Mouse (Mus musculus) forebrain, postnatal 0 days (tissue): ENCODE results near the gene Olfr1444. TPM values are rescaled to one million over a fixed set of nuclear protein-coding genes. Genes with fewer than 3 reads are reported as not detected.

Experiments
- ATAC-seq: fragments of 200-750 bp; cut with Nextera tagmentation; 2 replicates; pipeline ENCODE4 v1.8.0; 2017; ENCODE audit warnings: mild to moderate bottlenecking, moderate library complexity
- DNase-seq: peaks from one replicate; pipeline ENCODE4 v3.0.0-alpha.2; 2015
- H3K27ac ChIP-seq: fragments of 300-500 bp; sonication (generic); 2 replicates; pipeline ENCODE4 v1.5.1; 2014; ENCODE audit warnings: low read depth, mild to moderate bottlenecking, antibody characterized with exemption, low read length, moderate library complexity, mixed read lengths
- H3K27me3 ChIP-seq: fragments of 300-500 bp; sonication (generic); 2 replicates; pipeline ENCODE4 v1.6.1; 2014; ENCODE audit warnings: mild to moderate bottlenecking, low read length, mixed read lengths; ENCODE audit not compliant: insufficient read depth
- H3K36me3 ChIP-seq: fragments of 300-500 bp; sonication (generic); 2 replicates; pipeline ENCODE4 v1.6.1; 2014; ENCODE audit warnings: mild to moderate bottlenecking, moderate library complexity; ENCODE audit not compliant: insufficient read depth
- H3K4me1 ChIP-seq: fragments of 300-500 bp; sonication (generic); 2 replicates; pipeline ENCODE4 v1.6.1; 2014; ENCODE audit warnings: antibody characterized with exemption; ENCODE audit not compliant: insufficient read depth
- H3K4me2 ChIP-seq: fragments of 300-500 bp; sonication (generic); 2 replicates; pipeline ENCODE4 v1.6.1; 2014; ENCODE audit warnings: low read depth, mild to moderate bottlenecking, moderate library complexity
- H3K4me3 ChIP-seq: fragments of 300-500 bp; sonication (generic); 2 replicates; pipeline ENCODE4 v1.5.1; 2014; ENCODE audit warnings: low read depth, low read length, mixed read lengths
- H3K9ac ChIP-seq: fragments of 300-500 bp; sonication (generic); 2 replicates; pipeline ENCODE4 v1.6.1; 2014; ENCODE audit warnings: mild to moderate bottlenecking
- H3K9me3 ChIP-seq: fragments of 300-500 bp; sonication (generic); 2 replicates; pipeline ENCODE4 v1.6.1; 2016; ENCODE audit warnings: low read length
- CTCF ChIP-seq: sonication (generic); IDR thresholded peaks from 2 replicates; pipeline ENCODE4 v1.5.1; 2016; ENCODE audit warnings: antibody characterized with exemption, control low read depth, low read depth
- WGBS: fragments of 180-500 bp; shearing (Covaris S2); extraction: QIAGEN DNeasy Blood & Tissue Kit; methylation state at CpG from one replicate; pipeline ENCODE4 v1.1.7; 2014; 5-methylcytosine and 5-hydroxymethylcytosine counted together
- polyA plus RNA-seq: library from polyadenylated mRNA; unstranded; fragments of >200 nt; fragmentation: Nextera tagmentation; extraction: Ambion mirVana; gene quantifications from 2 replicates; pipeline ENCODE4 v1.2.1, GENCODE M21; 2015
- total RNA-seq: library from RNA; depleted of rRNA; stranded (reverse); fragments of >200 nt; gene quantifications from 2 replicates; pipeline ENCODE4 v1.2.3, GENCODE M21; 2014; rRNA removed

Olfr1444 gene
- total and polyA plus RNA-seq, 2 experiments from 2014 or later: not detected

DNA sequence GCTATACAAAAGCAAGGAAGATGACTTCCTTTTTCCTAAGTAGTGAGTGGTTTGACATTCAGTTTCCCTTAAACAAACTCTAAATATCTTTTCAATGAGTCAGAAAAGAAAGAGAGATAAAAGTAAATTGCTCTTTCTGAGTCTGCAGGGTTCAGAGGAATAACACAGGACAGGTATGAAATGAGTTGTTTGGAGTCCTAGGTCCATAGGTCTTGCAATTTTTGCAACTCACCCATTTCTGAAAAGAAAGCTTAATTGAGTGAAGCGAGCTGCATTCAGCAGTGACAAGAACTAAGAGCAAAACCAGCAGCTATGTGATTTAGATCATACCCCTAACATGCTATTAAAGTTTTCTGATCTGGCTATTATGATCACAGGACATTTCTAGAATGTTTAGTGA, 25.5 kb upstream of the Olfr1444 start:
- Histone ChIP-seq H3K27me3 (no peaks in the 10 kb centered on the region), H3K9me3 (no peaks in the 10 kb centered on the region), H3K4me2 (no peak overlapping the region), H3K36me3 (no peaks in the 10 kb centered on the region), H3K4me1 (no peaks in the 10 kb centered on the region), H3K27ac (no peak overlapping the region), H3K4me3 (no peak overlapping the region), H3K9ac (no peak overlapping the region)
- WGBS: 67% methylated on average over 1 of the region's 1 CpGs
- DNase-seq (no peak), ATAC-seq (no peak)
- TF ChIP-seq CTCF: no peak

DNA sequence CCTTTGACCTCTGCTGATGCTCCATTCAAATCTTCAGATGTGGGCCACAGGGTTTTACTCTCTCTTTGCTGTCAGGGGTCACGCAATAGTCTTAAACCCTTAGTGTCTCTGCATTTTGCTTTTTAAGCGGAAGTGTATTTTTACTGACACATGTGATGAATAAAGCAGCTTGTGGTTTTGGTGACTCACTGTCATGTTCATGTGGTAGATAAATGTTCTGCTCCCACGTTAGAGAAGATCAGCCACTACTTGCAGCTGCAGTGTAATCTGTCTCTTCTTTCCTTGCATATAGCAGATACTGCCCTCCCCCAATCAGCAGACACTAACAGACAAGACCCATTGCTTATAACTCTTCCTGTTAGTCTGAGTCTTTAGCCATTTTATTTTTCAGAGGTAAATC, 23.5 kb upstream of the Olfr1444 start:
- no peaks in the 10 kb centered on the region for H3K27me3 ChIP-seq
- ATAC-seq (no peak), DNase-seq (no peak)
- no peaks in the 10 kb centered on the region for H3K9me3 ChIP-seq
- H3K4me1 ChIP-seq: no peaks in the 10 kb centered on the region
- no peak overlapping the region for H3K4me3 ChIP-seq
- no peak overlapping the region for H3K27ac ChIP-seq
- WGBS: 87% methylated on average over 3 of the region's 3 CpGs
- TF ChIP-seq CTCF: no peak
- no peaks in the 10 kb centered on the region for H3K36me3 ChIP-seq
- no peak overlapping the region for H3K4me2 ChIP-seq
- H3K9ac ChIP-seq: no peak overlapping the region

- H3K27ac ChIP-seq: no peak overlapping the region
- no peak overlapping the region for H3K9ac ChIP-seq
- ATAC-seq: no peak
- WGBS: 88% methylated on average over 1 of the region's 1 CpGs
- H3K9me3 ChIP-seq: no peaks in the 10 kb centered on the region
- H3K4me3 ChIP-seq: no peak overlapping the region
- no peaks in the 10 kb centered on the region for H3K36me3 ChIP-seq
- H3K4me2 ChIP-seq: no peak overlapping the region
- no peaks in the 10 kb centered on the region for H3K4me1 ChIP-seq
- DNase-seq: no peak
- H3K27me3 ChIP-seq: no peaks in the 10 kb centered on the region
- no peak for TF ChIP-seq CTCF
These were observed 18.6 kb upstream of the Olfr1444 start for GRCm38 (mm10) chr19:12838507-12838906.

DNA sequence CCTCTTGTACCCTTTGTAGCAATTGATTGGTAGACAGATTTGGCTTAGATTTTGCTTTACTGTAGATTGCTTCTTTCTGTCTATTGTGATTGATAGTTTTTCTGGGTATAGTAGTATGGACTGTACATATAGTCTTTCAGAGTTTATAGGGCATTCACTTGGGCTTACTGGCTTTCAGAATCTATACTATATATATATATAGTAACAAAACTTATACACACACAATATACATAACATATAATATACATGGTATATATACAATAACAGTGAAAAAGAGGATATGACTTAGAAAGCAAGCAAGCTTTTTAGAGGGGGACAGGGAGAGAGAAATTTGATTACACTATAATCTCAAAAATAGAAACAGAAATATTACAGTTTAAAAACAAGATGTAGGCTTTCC, 10.7 kb upstream of the Olfr1444 start, which contains the start of gene Gm5244:
Gene Gm5244 (plus strand): TSS at position 301 of the 400 bp plus-strand sequence.
- H3K27me3 ChIP-seq: no peaks in the 10 kb centered on the region
- no peak within 1 kb of the TSS for H3K9ac ChIP-seq
- ATAC-seq (no peak), DNase-seq (no peak)
- no peak within 1 kb of the TSS for H3K4me2 ChIP-seq
- no peak within 1 kb of the TSS for H3K4me3 ChIP-seq
- H3K4me1 ChIP-seq: no peaks in the 10 kb centered on the region
- H3K36me3 ChIP-seq: no peaks in the 10 kb centered on the region
- H3K9me3 ChIP-seq: no peaks in the 10 kb centered on the region
- TF ChIP-seq CTCF: no peak
- H3K27ac ChIP-seq: no peak within 1 kb of the TSS

DNA sequence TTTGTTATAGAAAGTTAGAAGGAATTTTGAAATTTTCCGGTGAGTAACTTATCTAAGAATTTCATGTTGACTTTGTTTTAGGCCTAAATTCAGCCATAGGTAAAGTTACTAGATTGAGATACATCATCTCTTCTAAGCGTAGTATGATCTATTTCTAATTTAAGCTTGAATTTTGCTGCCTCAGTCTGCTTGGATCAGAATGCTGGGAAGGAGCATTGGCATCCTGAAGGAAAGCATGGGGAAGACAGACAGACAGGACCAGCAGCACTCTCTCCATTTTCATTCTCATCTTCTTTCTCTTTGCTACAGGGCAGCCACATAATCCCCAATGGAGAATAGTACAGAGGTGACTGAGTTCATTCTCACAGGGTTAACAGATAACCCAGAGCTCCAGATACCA, 26.5 kb downstream of the Olfr1444 start, which contains the start of gene Olfr1445:
Gene Olfr1445 (plus strand): TSS at position 301 of the 400 bp plus-strand sequence.
- Histone ChIP-seq H3K36me3 (no peaks in the 10 kb centered on the region), H3K4me3 (no peak within 1 kb of the TSS), H3K9ac (no peak within 1 kb of the TSS), H3K4me2 (no peak within 1 kb of the TSS), H3K27me3 (no peaks in the 10 kb centered on the region), H3K4me1 (no peaks in the 10 kb centered on the region), H3K27ac (no peak within 1 kb of the TSS), H3K9me3 (no peaks in the 10 kb centered on the region)
- no peak for DNase-seq
- ATAC-seq: no peak
- WGBS: 90% methylated on average over 2 of the region's 2 CpGs
- TF ChIP-seq CTCF: no peak

GRCm38 (mm10) chr19:12893424-12893823, 36.3 kb downstream of the Olfr1444 start, which contains the start of gene Olfr1446:
Gene Olfr1446, minus strand, starts transcription at chr19:12893524.
- no peak within 1 kb of the TSS for H3K9ac ChIP-seq
- H3K4me1 ChIP-seq: no peaks in the 10 kb centered on the region
- no peak within 1 kb of the TSS for H3K27ac ChIP-seq
- WGBS: 85% methylated on average over 1 of the region's 1 CpGs
- no peaks in the 10 kb centered on the region for H3K9me3 ChIP-seq
- no peak for DNase-seq
- H3K4me2 ChIP-seq: no peak within 1 kb of the TSS
- H3K36me3 ChIP-seq: no peaks in the 10 kb centered on the region
- no peak within 1 kb of the TSS for H3K4me3 ChIP-seq
- TF ChIP-seq CTCF: no peak
- no peaks in the 10 kb centered on the region for H3K27me3 ChIP-seq
- no peak for ATAC-seq

- H3K4me3 ChIP-seq: no peak within 1 kb of the TSS
- WGBS: 95% methylated on average over 1 of the region's 1 CpGs
- no peaks in the 10 kb centered on the region for H3K9me3 ChIP-seq
- H3K36me3 ChIP-seq: no peaks in the 10 kb centered on the region
- no peaks in the 10 kb centered on the region for H3K27me3 ChIP-seq
- H3K27ac ChIP-seq: no peak within 1 kb of the TSS
- no peak for TF ChIP-seq CTCF
- no peak for DNase-seq
- H3K4me2 ChIP-seq: no peak within 1 kb of the TSS
- no peak within 1 kb of the TSS for H3K9ac ChIP-seq
- H3K4me1 ChIP-seq: no peaks in the 10 kb centered on the region
- ATAC-seq: no peak
These were observed 46.6 kb downstream of the Olfr1444 start, which contains the start of gene Olfr1447 for GRCm38 (mm10) chr19:12903643-12904042. Gene Olfr1447, minus strand, starts transcription at chr19:12903743.

Other genes with a start within 250 kb of the Olfr1444 start
- gene Glyat, start 224.0 kb upstream of the Olfr1444 start, total RNA-seq: not detected in 2 replicates
- gene Glyat, start 224.0 kb upstream of the Olfr1444 start, polyA plus RNA-seq: not detected in 2 replicates
- gene Olfr1442, start 186.8 kb upstream of the Olfr1444 start, total RNA-seq: not detected in 2 replicates
- not detected in 2 replicates for gene Olfr1442, start 186.8 kb upstream of the Olfr1444 start, polyA plus RNA-seq
- gene Olfr1443, start 179.2 kb upstream of the Olfr1444 start, total RNA-seq: not detected in 2 replicates
- not detected in 2 replicates for gene Olfr1443, start 179.2 kb upstream of the Olfr1444 start, polyA plus RNA-seq
- gene Keg1, start 161.5 kb upstream of the Olfr1444 start, total RNA-seq: not detected in 2 replicates
- not detected in 2 replicates for gene Keg1, start 161.5 kb upstream of the Olfr1444 start, polyA plus RNA-seq
- 1.3 TPM in 2 replicates for gene Cntf, start 91.7 kb upstream of the Olfr1444 start, total RNA-seq
- gene Cntf, start 91.7 kb upstream of the Olfr1444 start, polyA plus RNA-seq: 0.96 and 1.1 TPM in 2 replicates
- 52.9 and 61.1 TPM in 2 replicates for gene Zfp91, start 61.2 kb upstream of the Olfr1444 start, total RNA-seq
- 10.0 and 11.6 TPM in 2 replicates for gene Zfp91, start 61.2 kb upstream of the Olfr1444 start, polyA plus RNA-seq
- gene Lpxn, start 61.1 kb upstream of the Olfr1444 start, total RNA-seq: 1.8 and 2.2 TPM in 2 replicates
- gene Lpxn, start 61.1 kb upstream of the Olfr1444 start, polyA plus RNA-seq: 0.59 and 1.3 TPM in 2 replicates
- gene Gm5244, start 10.6 kb upstream of the Olfr1444 start, total RNA-seq: not detected in 2 replicates
- gene Gm5244, start 10.6 kb upstream of the Olfr1444 start, polyA plus RNA-seq: not detected in 2 replicates
- gene Olfr1445, start 26.6 kb downstream of the Olfr1444 start, total RNA-seq: not detected in 2 replicates
- not detected in 2 replicates for gene Olfr1445, start 26.6 kb downstream of the Olfr1444 start, polyA plus RNA-seq
- gene Olfr1446, start 36.2 kb downstream of the Olfr1444 start, total RNA-seq: not detected in 2 replicates
- gene Olfr1446, start 36.2 kb downstream of the Olfr1444 start, polyA plus RNA-seq: not detected in 2 replicates
- gene Olfr1447, start 46.5 kb downstream of the Olfr1444 start, total RNA-seq: not detected in 2 replicates
- not detected in 2 replicates for gene Olfr1447, start 46.5 kb downstream of the Olfr1444 start, polyA plus RNA-seq
- gene Olfr1448, start 67.1 kb downstream of the Olfr1444 start, total RNA-seq: not detected in 2 replicates
- not detected in 2 replicates for gene Olfr1448, start 67.1 kb downstream of the Olfr1444 start, polyA plus RNA-seq
- not detected in 2 replicates for gene Olfr1449, start 73.6 kb downstream of the Olfr1444 start, total RNA-seq
- gene Olfr1449, start 73.6 kb downstream of the Olfr1444 start, polyA plus RNA-seq: not detected in 2 replicates
- gene Olfr1450, start 93.0 kb downstream of the Olfr1444 start, total RNA-seq: not detected in 2 replicates
- gene Olfr1450, start 93.0 kb downstream of the Olfr1444 start, polyA plus RNA-seq: not detected in 2 replicates
- gene Olfr1451, start 137.7 kb downstream of the Olfr1444 start, total RNA-seq: not detected in 2 replicates
- not detected in 2 replicates for gene Olfr1451, start 137.7 kb downstream of the Olfr1444 start, polyA plus RNA-seq
- not detected in 2 replicates for gene Olfr1453, start 171.0 kb downstream of the Olfr1444 start, total RNA-seq
- not detected in 2 replicates for gene Olfr1453, start 171.0 kb downstream of the Olfr1444 start, polyA plus RNA-seq
- not detected in 2 replicates for gene Olfr1454, start 203.3 kb downstream of the Olfr1444 start, total RNA-seq
- not detected in 2 replicates for gene Olfr1454, start 203.3 kb downstream of the Olfr1444 start, polyA plus RNA-seq
- gene Olfr1457, start 240.6 kb downstream of the Olfr1444 start, total RNA-seq: not detected in 2 replicates
- not detected in 2 replicates for gene Olfr1457, start 240.6 kb downstream of the Olfr1444 start, polyA plus RNA-seq
- gene Olfr1458, start 249.5 kb downstream of the Olfr1444 start, total RNA-seq: not detected in 2 replicates
- not detected in 2 replicates for gene Olfr1458, start 249.5 kb downstream of the Olfr1444 start, polyA plus RNA-seq